In the genomic region with DNA sequence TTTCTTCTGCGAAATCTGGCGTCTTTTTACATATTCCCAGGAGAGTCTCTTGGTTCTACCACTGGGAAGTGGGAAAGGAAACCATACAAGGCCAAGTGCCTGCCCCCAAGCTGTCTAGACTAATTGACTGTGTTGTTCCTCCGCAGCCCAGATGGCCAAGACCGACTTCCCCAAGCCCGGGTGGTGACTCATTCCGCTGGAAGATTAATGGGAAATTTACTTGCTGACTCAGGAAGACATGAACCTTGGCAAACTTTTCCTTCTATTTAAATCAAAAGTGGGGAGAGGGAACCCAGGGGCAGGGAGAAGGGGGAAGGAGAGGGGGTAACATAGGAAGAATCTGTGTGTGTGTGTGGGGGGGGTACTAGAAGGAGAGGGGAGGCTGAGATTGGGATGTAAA, we compare ENCODE assay signal across 9 mouse cellular contexts. TPM values are rescaled to one million over a fixed set of nuclear protein-coding genes. Genes with fewer than 3 reads are reported as not detected.
DNase-seq lines count a peak whose midpoint lies in the region; ATAC-seq and TF ChIP-seq lines count a peak whose summit lies in the region.
"Had no signal": no experiment of that assay in that cellular context is flagged by ENCODE, and none has a peak within 500 bp of the region (broad histone marks: within the 10 kb centered on the region; RNA-seq: fewer than 3 reads in every experiment).

No protein-coding gene starts in this region.

- peaks cover 2% of the 10 kb centered on the region for H3K4me1 ChIP-seq in liver, adult 2 months (ENCODE audit: control insufficient read depth, insufficient read depth, low read length)
- no peaks in the 10 kb centered on the region for H3K4me1 ChIP-seq in liver, embryonic 12.5 days
- peaks cover 13% of the 10 kb centered on the region for H3K4me1 ChIP-seq in kidney, embryonic 14.5 days (ENCODE audit: control insufficient read depth, insufficient read depth, low read length)
- H3K4me1 ChIP-seq in lung, embryonic 14.5 days (ENCODE audit: insufficient read depth) = peaks cover 8% of the 10 kb centered on the region; the same call in 1 of the 2 replicates

- H3K9me3 ChIP-seq in liver, embryonic 12.5 days (replicated peaks) = no peaks in the 10 kb centered on the region
- no peaks in the 10 kb centered on the region for H3K9me3 ChIP-seq in kidney, embryonic 14.5 days (ENCODE audit: control insufficient read depth, low read length)
- no peaks in the 10 kb centered on the region for H3K9me3 ChIP-seq in lung, embryonic 14.5 days (ENCODE audit: low read depth, low read length)

- no peaks in the 10 kb centered on the region for H3K79me2 ChIP-seq in liver, adult 2 months (ENCODE audit: control insufficient read depth, insufficient read depth, low read length)

- H3K27ac ChIP-seq in liver, adult 2 months (replicated peaks; ENCODE audit: insufficient read depth, low read depth, low read length) = no peak overlapping the region
- H3K27ac ChIP-seq in liver, embryonic 12.5 days = no peak overlapping the region
- H3K27ac ChIP-seq in kidney, embryonic 14.5 days (ENCODE audit: low read depth, low read length) = peak overlapping the region; percentile 72; the same call in 1 of the 2 replicates
- H3K27ac ChIP-seq in lung, embryonic 14.5 days (ENCODE audit: low read depth) = peak overlapping the region; percentile 43
- H3K27ac ChIP-seq: liver, embryonic 14.5 days had no signal

- H3K4me3 ChIP-seq in liver, adult 2 months (ENCODE audit: insufficient read depth, low read depth, low read length) = no peak overlapping the region
- no peak overlapping the region for H3K4me3 ChIP-seq in liver, embryonic 12.5 days
- H3K4me3 ChIP-seq in kidney, embryonic 14.5 days (ENCODE audit: low read length) = no peak overlapping the region
- no peak overlapping the region for H3K4me3 ChIP-seq in lung, embryonic 14.5 days (ENCODE audit: low read depth, low read length)

- WGBS in liver, adult 2 months = 71% methylated on average over 6 of the region's 6 CpGs
- 28% methylated on average over 6 of the region's 6 CpGs for WGBS in liver, embryonic 12.5 days (ENCODE audit: insufficient replicate concordance)
- WGBS in kidney, embryonic 14.5 days = 4% methylated on average over 6 of the region's 6 CpGs
- 19% methylated on average over 6 of the region's 6 CpGs for WGBS in lung, embryonic 14.5 days

- no peak overlapping the region for H3K9ac ChIP-seq in liver, adult 2 months (ENCODE audit: low read depth, low read length)
- no peak overlapping the region for H3K9ac ChIP-seq in liver, embryonic 12.5 days
- H3K9ac ChIP-seq in kidney, embryonic 14.5 days (ENCODE audit: low read depth, low read length) = no peak overlapping the region
- no peak overlapping the region for H3K9ac ChIP-seq in lung, embryonic 14.5 days
- H3K9ac ChIP-seq: liver, embryonic 14.5 days had no signal

- TF ChIP-seq CTCF in liver, adult 2 months (IDR thresholded peaks at IDR 0.05; ENCODE audit: low read depth, low read length) = no peak
- TF ChIP-seq CTCF in lung, embryonic 14.5 days (IDR thresholded peaks at IDR 0.05; ENCODE audit: low read depth) = no peak

- TF ChIP-seq POLR2A in liver, adult 2 months (IDR thresholded peaks at IDR 0.05; ENCODE audit: extremely low read depth, insufficient read depth, low read length) = no peak

- no peak overlapping the region for H3K4me2 ChIP-seq in liver, embryonic 12.5 days
- no peak overlapping the region for H3K4me2 ChIP-seq in kidney, embryonic 14.5 days (replicated peaks; ENCODE audit: low read depth, low read length)
- 0 out of 2 replicates have a peak overlapping the region, but pooled peaks have one; percentile 23 for H3K4me2 ChIP-seq in lung, embryonic 14.5 days

- no peaks in the 10 kb centered on the region for H3K36me3 ChIP-seq in liver, adult 2 months (ENCODE audit: control insufficient read depth, insufficient read depth, low read length)
- H3K36me3 ChIP-seq in liver, embryonic 12.5 days = no peaks in the 10 kb centered on the region
- no peaks in the 10 kb centered on the region for H3K36me3 ChIP-seq in kidney, embryonic 14.5 days (ENCODE audit: control insufficient read depth, insufficient read depth, low read length)
- no peaks in the 10 kb centered on the region for H3K36me3 ChIP-seq in lung, embryonic 14.5 days (ENCODE audit: insufficient read depth)

- H3K27me3 ChIP-seq in liver, adult 2 months (ENCODE audit: control insufficient read depth, insufficient read depth, low read length) = no peaks in the 10 kb centered on the region
- no peaks in the 10 kb centered on the region for H3K27me3 ChIP-seq in liver, embryonic 12.5 days (replicated peaks)
- H3K27me3 ChIP-seq in kidney, embryonic 14.5 days (ENCODE audit: control insufficient read depth, insufficient read depth, low read length) = no peaks in the 10 kb centered on the region
- H3K27me3 ChIP-seq in lung, embryonic 14.5 days (ENCODE audit: insufficient read depth, low read length) = no peaks in the 10 kb centered on the region

- DNase-seq in liver, adult 2 months (ENCODE audit: extremely low read depth, low read depth, low spot score) = peak; percentile 47
- peak; percentile 89 to 90 for DNase-seq in heart, adult 9 months (ENCODE audit: low spot score in 2 of 2)
- peak; percentile 92 for DNase-seq in lung, embryonic 14.5 days
- peak; percentile 64 to 66 for DNase-seq in right cerebral cortex, postnatal 10 days (ENCODE audit: low spot score in 2 of 2)

- ATAC-seq in liver, embryonic 12.5 days = no peak
- peak; percentile 76 for ATAC-seq in common myeloid progenitor, adult 5-6 weeks (replicated peaks; ENCODE audit: low read depth, poor library complexity, severe bottlenecking)
- ATAC-seq in kidney, embryonic 14.5 days (ENCODE audit: low FRiP score, low TSS enrichment) = peak; percentile 88
- peak; percentile 95 for ATAC-seq in lung, embryonic 14.5 days (ENCODE audit: insufficient read depth)
- no peak for ATAC-seq in erythroblast, adult 5-6 weeks (replicated peaks; ENCODE audit: low FRiP score, poor library complexity, severe bottlenecking)

RNA-seq across cellular contexts. Expression of a gene that starts 9.4 kb away (rescaled TPM):
- total RNA-seq in liver, adult 2 months (2014; rRNA removed) = 29.6 and 33.2 TPM in 2 replicates
- polyA plus RNA-seq in liver, adult 2 months (2012; rRNA removed) = 15.8 and 20.5 TPM in 2 replicates
- 22.7 and 24.5 TPM in 2 replicates for polyA plus RNA-seq in liver, embryonic 12.5 days (2016; fragmentation: Nextera tagmentation; extraction: Ambion mirVana)
- total RNA-seq in common myeloid progenitor, adult 5-6 weeks (2017) = 11.5 and 14.4 TPM in 2 replicates
- 117 and 125 TPM in 2 replicates for polyA plus RNA-seq in kidney, embryonic 14.5 days (2014; fragmentation: Nextera tagmentation; extraction: Ambion mirVana)
- polyA plus RNA-seq in lung, embryonic 14.5 days (2014; fragmentation: Nextera tagmentation; extraction: Ambion mirVana) = 66.8 and 77.0 TPM in 2 replicates
- 5.6 and 14.0 TPM in 2 replicates for total RNA-seq in erythroblast, adult 5-6 weeks (2015; ENCODE audit: low replicate concordance)
- 3.5 and 5.3 TPM in 2 replicates for total RNA-seq in erythroblast, adult 5-6 weeks (2017; ENCODE audit: low replicate concordance)

Comparison
In these comparisons a context has a peak if more than half of its experiments do, and no peak if none do; other contexts are left out.
1. H3K27ac ChIP-seq: peak in kidney, embryonic 14.5 days (single experiment) and lung, embryonic 14.5 days (single experiment); none in liver, adult 2 months (single experiment) and liver, embryonic 12.5 days (single experiment).
2. ATAC-seq: peak in common myeloid progenitor, adult 5-6 weeks (single experiment), kidney, embryonic 14.5 days (single experiment) and lung, embryonic 14.5 days (single experiment); none in liver, embryonic 12.5 days (single experiment) and erythroblast, adult 5-6 weeks (single experiment).
3. Peak in every context shown above with its lines, with median percentiles within 50 percentile points of each other: DNase-seq.